27 mouse cellular contexts compared by ENCODE assay signal in genomic region chr6:50590234-50590633, GRCm38 (mm10). TPM values are rescaled to one million over a fixed set of nuclear protein-coding genes. Genes with fewer than 3 reads are reported as not detected.
"Had no signal": no experiment of that assay in that cellular context is flagged by ENCODE, and none has a peak within 500 bp of the region (broad histone marks: within the 10 kb centered on the region; RNA-seq: fewer than 3 reads in every experiment).

No protein-coding gene starts in this region.

- H3K36me3 ChIP-seq: embryonic facial prominence, embryonic 12.5 days; embryonic facial prominence, embryonic 13.5 days; embryonic facial prominence, embryonic 15.5 days; forebrain, embryonic 12.5 days; forebrain, embryonic 15.5 days had no signal

- H3K27ac ChIP-seq: embryonic facial prominence, embryonic 10.5 days; embryonic facial prominence, embryonic 12.5 days; embryonic facial prominence, embryonic 13.5 days; embryonic facial prominence, embryonic 15.5 days; forebrain, embryonic 10.5 days; forebrain, embryonic 12.5 days; forebrain, embryonic 13.5 days; forebrain, embryonic 15.5 days; gastrocnemius, adult 2 months; heart, adult 2 months had no signal

- ATAC-seq: forebrain, embryonic 13.5 days; forebrain, embryonic 14.5 days; forebrain, embryonic 15.5 days; forebrain, embryonic 16.5 days; forebrain, postnatal 0 days had no signal

- H3K9me3 ChIP-seq: embryonic facial prominence, embryonic 12.5 days; embryonic facial prominence, embryonic 13.5 days; embryonic facial prominence, embryonic 15.5 days; forebrain, embryonic 12.5 days; forebrain, embryonic 15.5 days had no signal

- H3K27me3 ChIP-seq: embryonic facial prominence, embryonic 12.5 days; embryonic facial prominence, embryonic 13.5 days; embryonic facial prominence, embryonic 15.5 days; forebrain, embryonic 12.5 days; forebrain, embryonic 15.5 days had no signal

- H3K4me3 ChIP-seq: embryonic facial prominence, embryonic 10.5 days; embryonic facial prominence, embryonic 12.5 days; embryonic facial prominence, embryonic 13.5 days; embryonic facial prominence, embryonic 15.5 days; erythroblast, embryonic 14.5 days; forebrain, embryonic 10.5 days; forebrain, embryonic 12.5 days; forebrain, embryonic 13.5 days; forebrain, embryonic 15.5 days; gastrocnemius, adult 2 months; heart, adult 2 months had no signal

- H3K9ac ChIP-seq: embryonic facial prominence, embryonic 12.5 days; embryonic facial prominence, embryonic 13.5 days; embryonic facial prominence, embryonic 15.5 days; forebrain, embryonic 12.5 days; forebrain, embryonic 13.5 days; forebrain, embryonic 15.5 days; forebrain, postnatal 0 days had no signal

- H3K4me2 ChIP-seq: embryonic facial prominence, embryonic 12.5 days; embryonic facial prominence, embryonic 13.5 days; embryonic facial prominence, embryonic 15.5 days; forebrain, embryonic 12.5 days; forebrain, embryonic 13.5 days; forebrain, embryonic 15.5 days had no signal

- DNase-seq: cerebellum, adult 9-10 months; cerebellum, adult 9-11 months; cerebellum, postnatal 10 days; cerebellum, postnatal 14 days; cerebellum, postnatal 25 days; cerebellum, postnatal 36 days; embryo, embryonic 11 days; forebrain, postnatal 0 days; gastrocnemius, adult 2 months; gastrocnemius, postnatal 10 days; gastrocnemius, postnatal 14 days; gastrocnemius, postnatal 25 days; gastrocnemius, postnatal 36 days; heart, adult 11 months; heart, adult 18-20 months; heart, adult 2 months had no signal

- H3K4me1 ChIP-seq: forebrain, embryonic 10.5 days; forebrain, embryonic 12.5 days; forebrain, embryonic 13.5 days; forebrain, embryonic 15.5 days had no signal

RNA-seq across cellular contexts. Expression of gene 4921507P07Rik, which starts 6.2 kb away (rescaled TPM):
- polyA plus RNA-seq: erythroblast, embryonic 14.5 days had no signal
